Mouse (Mus musculus) limb, embryonic 12.5 days (tissue): ENCODE data around the gene Ccdc85c. TPM values are rescaled to one million over a fixed set of nuclear protein-coding genes. Genes with fewer than 3 reads are reported as not detected.

Source experiments
- ATAC-seq: fragments of 200-750 bp; cut with Nextera tagmentation; 2 replicates; pipeline ENCODE4 v1.8.0; 2017; ENCODE audit warnings: low read depth, moderate TSS enrichment; ENCODE audit not compliant: insufficient number of reproducible peaks, insufficient read depth, low FRiP score, low TSS enrichment
- H3K27ac ChIP-seq: fragments of 300-500 bp; sonication (generic); 2 replicates; pipeline ENCODE4 v1.5.1; 2016; ENCODE audit warnings: mild to moderate bottlenecking, moderate library complexity
- H3K27me3 ChIP-seq: fragments of 300-500 bp; sonication (generic); 2 replicates; pipeline ENCODE4 v1.6.1; 2016; ENCODE audit warnings: mild to moderate bottlenecking, moderate library complexity
- H3K36me3 ChIP-seq: fragments of 300-500 bp; sonication (generic); 2 replicates; pipeline ENCODE4 v1.6.1; 2016; ENCODE audit warnings: mild to moderate bottlenecking, moderate library complexity
- H3K4me1 ChIP-seq: fragments of 300-500 bp; sonication (generic); replicated peaks from 2 replicates; pipeline ENCODE4 v1.6.1; 2016
- H3K4me2 ChIP-seq: fragments of 300-500 bp; sonication (generic); 2 replicates; pipeline ENCODE4 v1.6.1; 2016; ENCODE audit warnings: mild to moderate bottlenecking, moderate library complexity
- H3K4me3 ChIP-seq: fragments of 300-500 bp; sonication (generic); replicated peaks from 2 replicates; pipeline ENCODE4 v1.5.1; 2016; ENCODE audit warnings: mild to moderate bottlenecking
- H3K9ac ChIP-seq: fragments of 300-500 bp; sonication (generic); replicated peaks from 2 replicates; pipeline ENCODE4 v1.6.1; 2016; ENCODE audit warnings: mild to moderate bottlenecking, moderate library complexity
- H3K9me3 ChIP-seq: fragments of 300-500 bp; sonication (generic); 2 replicates; pipeline ENCODE4 v1.6.1; 2016; ENCODE audit warnings: mild to moderate bottlenecking, moderate library complexity
- WGBS: fragments of 180-500 bp; shearing (Covaris S2); methylation state at CpG from one replicate; pipeline ENCODE4 v1.1.7; 2016; 5-methylcytosine and 5-hydroxymethylcytosine counted together
- polyA plus RNA-seq: library from polyadenylated mRNA; unstranded; fragments of >200 nt; fragmentation: Nextera tagmentation; extraction: Ambion mirVana; gene quantifications from 2 replicates; pipeline ENCODE4 v1.2.1, GENCODE M21; 2016

Gene Ccdc85c
- polyA plus RNA-seq, 1 experiment from 2014 or later: 6.6 TPM

- Histone ChIP-seq H3K27me3 (no peaks in the 10 kb centered on the region), H3K4me1 (peaks cover 12% of the 10 kb centered on the region), H3K4me3 (no peak overlapping the region), H3K36me3 (no peaks in the 10 kb centered on the region), H3K4me2 (no peak overlapping the region), H3K27ac (no peak overlapping the region), H3K9ac (no peak overlapping the region), H3K9me3 (no peaks in the 10 kb centered on the region)
- ATAC-seq: no peak
Observed at GRCm38 (mm10) chr12:108171336-108171735, 103.9 kb downstream of the Ccdc85c start.

GRCm38 (mm10) chr12:108170467-108170866 is 104.8 kb downstream of the Ccdc85c start:
- Histone ChIP-seq H3K9me3 (no peaks in the 10 kb centered on the region), H3K27me3 (no peaks in the 10 kb centered on the region), H3K9ac (no peak overlapping the region), H3K4me1 (peaks cover 10% of the 10 kb centered on the region; the same call in 1 of the 2 replicates), H3K4me2 (no peak overlapping the region), H3K4me3 (no peak overlapping the region), H3K27ac (no peak overlapping the region), H3K36me3 (no peaks in the 10 kb centered on the region)
- WGBS: 92% methylated on average over 3 of the region's 3 CpGs
- no peak for ATAC-seq

- H3K9ac ChIP-seq: no peak overlapping the region
- 0 out of 2 replicates have a peak, but pooled peaks cover 3% of the 10 kb centered on the region for H3K4me1 ChIP-seq
- H3K36me3 ChIP-seq: peaks cover 5% of the 10 kb centered on the region; the same call in 1 of the 2 replicates
- no peaks in the 10 kb centered on the region for H3K27me3 ChIP-seq
- no peak overlapping the region for H3K27ac ChIP-seq
- 62% methylated on average over 3 of the region's 3 CpGs for WGBS
- no peaks in the 10 kb centered on the region for H3K9me3 ChIP-seq
- H3K4me3 ChIP-seq: no peak overlapping the region
- ATAC-seq: no peak
- H3K4me2 ChIP-seq: no peak overlapping the region
Observed at GRCm38 (mm10) chr12:108168909-108169308, 106.3 kb downstream of the Ccdc85c start.

GRCm38 (mm10) chr12:108163706-108164105 is 111.5 kb downstream of the Ccdc85c start:
- Histone ChIP-seq H3K9ac (no peak overlapping the region), H3K4me2 (no peak overlapping the region), H3K27me3 (no peaks in the 10 kb centered on the region), H3K4me3 (no peak overlapping the region), H3K9me3 (no peaks in the 10 kb centered on the region), H3K36me3 (peaks cover 55% of the 10 kb centered on the region), H3K27ac (no peak overlapping the region), H3K4me1 (no peaks in the 10 kb centered on the region)
- no peak for ATAC-seq
- 85% methylated on average over 3 of the region's 3 CpGs for WGBS

- no peak overlapping the region for H3K27ac ChIP-seq
- H3K4me1 ChIP-seq: no peaks in the 10 kb centered on the region
- no peak for ATAC-seq
- 96% methylated on average over 1 of the region's 1 CpGs for WGBS
- H3K36me3 ChIP-seq: peaks cover 66% of the 10 kb centered on the region
- no peak overlapping the region for H3K4me2 ChIP-seq
- H3K27me3 ChIP-seq: no peaks in the 10 kb centered on the region
- no peak overlapping the region for H3K4me3 ChIP-seq
- no peaks in the 10 kb centered on the region for H3K9me3 ChIP-seq
- no peak overlapping the region for H3K9ac ChIP-seq
Observed at GRCm38 (mm10) chr12:108162036-108162435, 113.2 kb downstream of the Ccdc85c start.

- no peak for ATAC-seq
- H3K27me3 ChIP-seq: no peaks in the 10 kb centered on the region
- H3K4me3 ChIP-seq: no peak overlapping the region
- peaks cover 84% of the 10 kb centered on the region for H3K36me3 ChIP-seq
- H3K4me1 ChIP-seq: no peaks in the 10 kb centered on the region
- H3K27ac ChIP-seq: no peak overlapping the region
- no peak overlapping the region for H3K9ac ChIP-seq
- no peak overlapping the region for H3K4me2 ChIP-seq
- H3K9me3 ChIP-seq: no peaks in the 10 kb centered on the region
Observed at GRCm38 (mm10) chr12:108159863-108160262, 115.4 kb downstream of the Ccdc85c start.

Other genes starting within 250 kb of the Ccdc85c start
- gene Setd3, start 96.1 kb downstream of the Ccdc85c start, polyA plus RNA-seq: 94.2 and 97.4 TPM in 2 replicates
- gene Ccnk, start 95.8 kb downstream of the Ccdc85c start, polyA plus RNA-seq: 3.3 and 3.9 TPM in 2 replicates
- 0.50 and 0.53 TPM in 2 replicates for gene Hhipl1, start 30.8 kb upstream of the Ccdc85c start, polyA plus RNA-seq
- gene Cyp46a1, start 59.0 kb upstream of the Ccdc85c start, polyA plus RNA-seq: 2.9 and 4.6 TPM in 2 replicates
- gene Eml1, start 95.5 kb upstream of the Ccdc85c start, polyA plus RNA-seq: 41.4 and 43.8 TPM in 2 replicates